Mouse (Mus musculus): ENCODE measurements around the gene Ggt1. TPM values are rescaled to one million over a fixed set of nuclear protein-coding genes. Genes with fewer than 3 reads are reported as not detected.
"Not testable (repeated sequence)": the region's sequence is repeated elsewhere in the genome, so short reads cannot be mapped to it uniquely, and the experiment has no call there.

Gene Ggt1
- polyA plus RNA-seq, 2 experiments, result 0.34 to 1.3 TPM

- TF ChIP-seq POLR2A (IDR thresholded peaks at IDR 0.05; ENCODE audit: borderline replicate concordance, extremely low read depth, insufficient read depth, insufficient read length), result no peak
- Histone ChIP-seq H3K27ac (replicated peaks; ENCODE audit: low read depth, low read length) (no peak overlapping the region), H3K36me3 (ENCODE audit: control insufficient read depth, insufficient read depth, low read length) (peaks cover 54% of the 10 kb centered on the region), H3K9me3 (ENCODE audit: control insufficient read depth, low read length) (no peaks in the 10 kb centered on the region), H3K4me3 (replicated peaks; ENCODE audit: low read length) (no peak overlapping the region), H3K27me3 (ENCODE audit: control insufficient read depth, insufficient read depth, low read length) (no peaks in the 10 kb centered on the region), H3K9ac (ENCODE audit: low read depth, low read length, severe bottlenecking) (no peak overlapping the region), H3K4me1 (ENCODE audit: control insufficient read depth, insufficient read depth, low read length) (peaks cover 17% of the 10 kb centered on the region), H3K4me2 (replicated peaks; ENCODE audit: low read depth, low read length, severe bottlenecking) (no peak overlapping the region)
- DNase-seq (ENCODE audit: low spot score) (no peak), ATAC-seq (ENCODE audit: low FRiP score, low read depth) (no peak)
- 96% methylated on average over 5 of the region's 5 CpGs for WGBS
These were observed 40.8 kb upstream of the Ggt1 start for GRCm38 (mm10) chr10:75520581-75520980.

DNA sequence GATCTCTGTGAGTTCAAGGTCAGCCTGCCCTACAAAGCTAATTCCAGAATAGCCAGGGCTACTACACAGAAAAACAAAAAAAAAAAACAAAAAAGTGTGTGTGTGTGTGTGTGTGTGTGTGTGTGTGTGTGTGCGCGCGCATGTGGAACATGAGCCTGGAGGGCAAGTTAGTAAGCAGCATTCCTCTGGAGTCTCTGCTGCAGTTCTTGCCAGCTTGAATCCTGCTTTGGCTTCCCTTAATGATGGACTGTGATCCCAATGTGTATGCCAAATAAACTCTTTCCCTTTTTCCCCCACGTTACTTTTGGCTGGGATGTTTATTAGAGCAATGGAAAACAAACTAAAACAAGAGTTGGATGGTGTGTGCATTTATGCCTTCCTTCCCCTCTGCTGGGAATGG is 39.8 kb upstream of the Ggt1 start:
- WGBS, result 78% methylated on average over 4 of the region's 4 CpGs
- Histone ChIP-seq H3K4me3 (replicated peaks; ENCODE audit: low read length) (no peak overlapping the region), H3K9ac (ENCODE audit: low read depth, low read length, severe bottlenecking) (no peak overlapping the region), H3K9me3 (ENCODE audit: control insufficient read depth, low read length) (no peaks in the 10 kb centered on the region), H3K4me2 (replicated peaks; ENCODE audit: low read depth, low read length, severe bottlenecking) (no peak overlapping the region), H3K27me3 (ENCODE audit: control insufficient read depth, insufficient read depth, low read length) (no peaks in the 10 kb centered on the region), H3K4me1 (ENCODE audit: control insufficient read depth, insufficient read depth, low read length) (peaks cover 7% of the 10 kb centered on the region), H3K36me3 (ENCODE audit: control insufficient read depth, insufficient read depth, low read length) (peaks cover 58% of the 10 kb centered on the region), H3K27ac (replicated peaks; ENCODE audit: low read depth, low read length) (no peak overlapping the region)
- no peak for TF ChIP-seq POLR2A (IDR thresholded peaks at IDR 0.05; ENCODE audit: borderline replicate concordance, extremely low read depth, insufficient read depth, insufficient read length)
- no peak for ATAC-seq (ENCODE audit: low FRiP score, low read depth)
- DNase-seq (ENCODE audit: low spot score), result no peak

DNA sequence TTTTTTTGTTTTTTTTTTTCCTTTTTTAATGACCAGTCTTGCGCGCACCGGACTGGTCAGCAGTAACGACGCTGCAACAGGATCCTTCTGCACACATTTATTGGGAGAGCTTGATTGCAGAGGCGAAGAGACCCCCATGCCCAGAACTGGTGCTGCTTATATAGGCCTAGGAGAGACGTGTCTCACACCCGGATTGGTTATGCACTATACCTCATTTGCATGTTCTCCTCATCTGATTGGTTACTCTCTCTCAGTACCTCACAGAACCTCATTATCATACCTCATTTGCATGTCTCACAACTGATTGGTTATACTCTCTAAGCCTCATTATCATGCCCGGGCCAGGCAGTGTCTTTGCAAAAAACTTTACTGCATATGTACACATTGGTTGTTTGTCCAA is 36.0 kb upstream of the Ggt1 start:
- peaks cover 64% of the 10 kb centered on the region for H3K36me3 ChIP-seq (ENCODE audit: control insufficient read depth, insufficient read depth, low read length)
- H3K9ac ChIP-seq (ENCODE audit: low read depth, low read length, severe bottlenecking); H3K4me1 ChIP-seq (ENCODE audit: control insufficient read depth, insufficient read depth, low read length); H3K9me3 ChIP-seq (ENCODE audit: control insufficient read depth, low read length); H3K4me3 ChIP-seq (replicated peaks; ENCODE audit: low read length); H3K4me2 ChIP-seq (replicated peaks; ENCODE audit: low read depth, low read length, severe bottlenecking); DNase-seq (ENCODE audit: low spot score); H3K27ac ChIP-seq (replicated peaks; ENCODE audit: low read depth, low read length); H3K27me3 ChIP-seq (ENCODE audit: control insufficient read depth, insufficient read depth, low read length); ATAC-seq (ENCODE audit: low FRiP score, low read depth): not testable (repeated sequence)
- 93% methylated on average over 9 of the region's 9 CpGs for WGBS

DNA sequence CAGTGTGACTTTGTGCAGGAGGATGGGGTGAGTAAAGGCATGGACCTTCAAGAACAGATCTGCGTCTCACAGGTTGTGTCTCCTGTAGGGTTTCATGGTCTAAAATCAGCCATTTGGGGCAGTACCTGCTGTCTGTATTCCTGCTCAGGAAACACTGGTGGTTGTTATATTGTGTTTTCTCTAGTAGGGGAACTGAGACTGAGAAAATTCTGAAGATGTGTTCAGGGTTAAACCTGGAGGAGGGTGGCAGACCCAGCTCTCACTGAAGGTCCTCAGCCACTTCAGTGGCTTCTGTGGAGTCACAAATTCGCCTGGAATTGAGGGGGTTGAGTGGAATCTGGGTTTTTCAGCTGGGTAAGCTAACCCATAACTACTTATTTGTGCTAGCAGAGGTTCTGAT is 31.1 kb upstream of the Ggt1 start:
- no peaks in the 10 kb centered on the region for H3K4me1 ChIP-seq (ENCODE audit: control insufficient read depth, insufficient read depth, low read length)
- ATAC-seq (ENCODE audit: low FRiP score, low read depth), result no peak
- WGBS, result 88% methylated on average over 2 of the region's 2 CpGs
- peaks cover 61% of the 10 kb centered on the region for H3K36me3 ChIP-seq (ENCODE audit: control insufficient read depth, insufficient read depth, low read length)
- no peak overlapping the region for H3K9ac ChIP-seq (ENCODE audit: low read depth, low read length, severe bottlenecking)
- H3K4me3 ChIP-seq (replicated peaks; ENCODE audit: low read length), result no peak overlapping the region
- no peak for TF ChIP-seq POLR2A (IDR thresholded peaks at IDR 0.05; ENCODE audit: borderline replicate concordance, extremely low read depth, insufficient read depth, insufficient read length)
- no peak for DNase-seq (ENCODE audit: low spot score)
- no peak overlapping the region for H3K27ac ChIP-seq (replicated peaks; ENCODE audit: low read depth, low read length)
- H3K4me2 ChIP-seq (replicated peaks; ENCODE audit: low read depth, low read length, severe bottlenecking), result no peak overlapping the region
- H3K9me3 ChIP-seq (ENCODE audit: control insufficient read depth, low read length), result no peaks in the 10 kb centered on the region
- H3K27me3 ChIP-seq (ENCODE audit: control insufficient read depth, insufficient read depth, low read length), result no peaks in the 10 kb centered on the region

DNA sequence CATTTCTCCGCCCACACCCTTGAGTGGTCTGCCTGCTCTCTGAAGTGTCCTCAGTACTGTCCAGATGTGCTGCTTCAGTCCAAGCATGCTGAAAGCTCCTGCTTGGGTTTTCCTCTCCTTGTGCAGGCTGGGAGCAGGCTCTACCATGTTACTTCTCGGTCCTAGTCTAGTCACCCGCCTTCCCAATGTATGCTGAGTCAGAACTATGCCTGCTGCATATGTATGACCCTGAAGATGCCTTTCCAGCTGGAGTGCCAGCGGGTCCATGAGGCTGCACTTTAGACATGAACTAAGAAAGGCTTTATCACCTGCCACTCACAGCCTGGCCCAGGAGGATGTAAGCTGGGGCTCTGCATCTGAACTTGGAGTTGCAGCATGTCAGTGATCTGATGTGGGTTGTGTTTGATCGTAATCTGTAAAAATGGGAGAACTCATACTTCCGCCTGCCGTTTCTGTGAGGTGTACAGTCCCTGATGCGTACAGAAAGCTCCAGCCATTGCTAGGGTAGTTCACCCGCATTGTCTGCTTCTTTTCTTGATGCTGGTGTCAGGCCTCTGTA is 29.8 kb upstream of the Ggt1 start:
- H3K27ac ChIP-seq (replicated peaks; ENCODE audit: low read depth, low read length), result no peak overlapping the region
- H3K9ac ChIP-seq (ENCODE audit: low read depth, low read length, severe bottlenecking), result no peak overlapping the region
- no peaks in the 10 kb centered on the region for H3K27me3 ChIP-seq (ENCODE audit: control insufficient read depth, insufficient read depth, low read length)
- no peaks in the 10 kb centered on the region for H3K4me1 ChIP-seq (ENCODE audit: control insufficient read depth, insufficient read depth, low read length)
- no peak overlapping the region for H3K4me2 ChIP-seq (replicated peaks; ENCODE audit: low read depth, low read length, severe bottlenecking)
- DNase-seq (ENCODE audit: low spot score) (no peak), ATAC-seq (ENCODE audit: low FRiP score, low read depth) (no peak)
- H3K36me3 ChIP-seq (ENCODE audit: control insufficient read depth, insufficient read depth, low read length), result peaks cover 65% of the 10 kb centered on the region
- 91% methylated on average over 9 of the region's 9 CpGs for WGBS
- no peak for TF ChIP-seq POLR2A (IDR thresholded peaks at IDR 0.05; ENCODE audit: borderline replicate concordance, extremely low read depth, insufficient read depth, insufficient read length)
- H3K4me3 ChIP-seq (replicated peaks; ENCODE audit: low read length), result no peak overlapping the region
- H3K9me3 ChIP-seq (ENCODE audit: control insufficient read depth, low read length), result no peaks in the 10 kb centered on the region

GRCm38 (mm10) chr10:75534216-75534615 is 27.2 kb upstream of the Ggt1 start:
- Histone ChIP-seq H3K4me1 (ENCODE audit: control insufficient read depth, insufficient read depth, low read length) (no peaks in the 10 kb centered on the region), H3K4me2 (replicated peaks; ENCODE audit: low read depth, low read length, severe bottlenecking) (no peak overlapping the region), H3K9me3 (ENCODE audit: control insufficient read depth, low read length) (no peaks in the 10 kb centered on the region), H3K27ac (replicated peaks; ENCODE audit: low read depth, low read length) (no peak overlapping the region), H3K36me3 (ENCODE audit: control insufficient read depth, insufficient read depth, low read length) (peaks cover 57% of the 10 kb centered on the region), H3K27me3 (ENCODE audit: control insufficient read depth, insufficient read depth, low read length) (no peaks in the 10 kb centered on the region), H3K4me3 (replicated peaks; ENCODE audit: low read length) (no peak overlapping the region), H3K9ac (ENCODE audit: low read depth, low read length, severe bottlenecking) (no peak overlapping the region)
- WGBS, result 94% methylated on average over 8 of the region's 8 CpGs
- TF ChIP-seq POLR2A (IDR thresholded peaks at IDR 0.05; ENCODE audit: borderline replicate concordance, extremely low read depth, insufficient read depth, insufficient read length), result no peak
- DNase-seq (ENCODE audit: low spot score), result no peak
- no peak for ATAC-seq (ENCODE audit: low FRiP score, low read depth)
